Mouse (Mus musculus) lung, adult 2 months (tissue): Measurements from ENCODE around the gene Tecr.

ENCODE experiments used
- CTCF ChIP-seq: fragments of 200-500 bp; IDR thresholded peaks from 2 replicates; pipeline ENCODE4 v1.5.1; 2011; ENCODE audit warnings: mild to moderate bottlenecking, low read length, control low read depth; ENCODE audit not compliant: insufficient read depth
- POLR2A ChIP-seq: fragments of 200-500 bp; IDR thresholded peaks from 2 replicates; pipeline ENCODE4 v1.6.1; 2011; ENCODE audit warnings: low read depth, mild to moderate bottlenecking, control low read depth, low read length, borderline replicate concordance; ENCODE audit errors: extremely low read depth

DNA sequence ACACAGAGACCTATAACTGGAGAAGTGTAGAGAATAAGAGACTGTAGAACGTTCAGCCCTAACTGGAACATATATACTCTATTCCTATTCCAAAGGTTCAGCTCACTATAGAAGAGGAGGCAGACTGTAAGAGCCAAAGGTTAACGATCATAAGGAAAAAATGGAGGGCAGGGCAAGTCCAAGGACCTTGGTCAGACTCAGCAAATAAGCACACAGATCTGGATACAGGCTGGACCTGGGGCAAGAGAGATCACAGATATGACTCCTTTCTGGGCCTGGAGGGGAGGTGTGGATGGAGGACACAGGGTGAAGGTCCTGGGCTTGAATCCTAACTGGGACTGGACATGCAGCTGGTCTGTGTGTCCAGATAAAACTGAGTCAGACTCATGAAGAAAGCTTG, 73.0 kb downstream of the Tecr start:
- TF ChIP-seq CTCF: no peak
- TF ChIP-seq POLR2A: no peak
